Mouse (Mus musculus) kidney, embryonic 15.5 days (tissue): Measurements from ENCODE around the gene Gnaq. TPM values are rescaled to one million over a fixed set of nuclear protein-coding genes. Genes with fewer than 3 reads are reported as not detected.

ENCODE experiments used
- ATAC-seq: fragments of 200-750 bp; cut with Nextera tagmentation; replicated peaks from 2 replicates; pipeline ENCODE4 v1.8.0; 2017; ENCODE audit warnings: moderate TSS enrichment; ENCODE audit not compliant: low FRiP score
- H3K27ac ChIP-seq: fragments of 300-500 bp; sonication (generic); 2 replicates; pipeline ENCODE4 v1.5.1; 2015; ENCODE audit warnings: mild to moderate bottlenecking, inconsistent platforms
- H3K27me3 ChIP-seq: fragments of 300-500 bp; sonication (generic); 2 replicates; pipeline ENCODE4 v1.6.1; 2015; ENCODE audit warnings: inconsistent platforms
- H3K36me3 ChIP-seq: fragments of 300-500 bp; sonication (generic); 2 replicates; pipeline ENCODE4 v1.6.1; 2015; ENCODE audit warnings: inconsistent platforms
- H3K4me1 ChIP-seq: fragments of 300-500 bp; sonication (generic); 2 replicates; pipeline ENCODE4 v1.6.1; 2015; ENCODE audit warnings: inconsistent platforms
- H3K4me2 ChIP-seq: fragments of 300-500 bp; sonication (generic); 2 replicates; pipeline ENCODE4 v1.6.1; 2015; ENCODE audit warnings: moderate library complexity, mild to moderate bottlenecking, inconsistent platforms
- H3K4me3 ChIP-seq: fragments of 300-500 bp; sonication (generic); replicated peaks from 2 replicates; pipeline ENCODE4 v1.5.1; 2015; ENCODE audit warnings: mild to moderate bottlenecking, inconsistent platforms
- H3K9ac ChIP-seq: fragments of 300-500 bp; sonication (generic); 2 replicates; pipeline ENCODE4 v1.6.1; 2015; ENCODE audit warnings: mild to moderate bottlenecking, inconsistent platforms
- H3K9me3 ChIP-seq: fragments of 300-500 bp; sonication (generic); replicated peaks from 2 replicates; pipeline ENCODE4 v1.6.1; 2016; ENCODE audit warnings: inconsistent platforms
- WGBS: fragments of 180-500 bp; shearing (Covaris S2); methylation state at CpG from one replicate; pipeline ENCODE4 v1.1.7; 2015; ENCODE audit warnings: mixed read lengths; 5-methylcytosine and 5-hydroxymethylcytosine counted together
- polyA plus RNA-seq: library from polyadenylated mRNA; unstranded; fragments of >200 nt; fragmentation: Nextera tagmentation; extraction: Ambion mirVana; gene quantifications from 2 replicates; pipeline ENCODE4 v1.2.1, GENCODE M21; 2015

The Gnaq gene
- polyA plus RNA-seq, 1 experiment from 2014 or later = 36.2 TPM

DNA sequence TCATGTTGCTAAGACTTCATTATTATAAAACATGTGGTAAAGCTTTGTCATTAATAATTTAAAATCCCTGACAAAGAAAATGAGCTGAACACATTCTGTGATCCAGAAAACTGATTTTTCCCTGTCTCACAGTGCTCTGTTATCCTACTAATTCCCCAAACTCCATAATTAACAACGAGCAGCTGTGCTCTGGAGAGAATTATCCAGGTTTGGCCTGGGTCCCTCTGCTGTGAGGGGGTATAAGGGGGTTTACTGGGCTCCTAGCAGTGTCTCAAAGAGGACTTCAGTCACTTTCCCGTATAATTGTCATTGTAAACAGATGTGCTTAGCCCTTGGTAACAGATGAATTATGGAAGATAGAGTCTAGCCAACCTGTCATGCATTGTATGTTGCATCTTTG, 105.9 kb downstream of the Gnaq start:
- ATAC-seq = no peak
- H3K27ac ChIP-seq = no peak overlapping the region
- no peak overlapping the region for H3K4me3 ChIP-seq
- WGBS = 53% methylated on average over 2 of the region's 2 CpGs
- H3K4me1 ChIP-seq = peaks cover 59% of the 10 kb centered on the region
- no peaks in the 10 kb centered on the region for H3K9me3 ChIP-seq
- no peak overlapping the region for H3K4me2 ChIP-seq
- H3K36me3 ChIP-seq = no peaks in the 10 kb centered on the region
- H3K9ac ChIP-seq = no peak overlapping the region
- no peaks in the 10 kb centered on the region for H3K27me3 ChIP-seq

DNA sequence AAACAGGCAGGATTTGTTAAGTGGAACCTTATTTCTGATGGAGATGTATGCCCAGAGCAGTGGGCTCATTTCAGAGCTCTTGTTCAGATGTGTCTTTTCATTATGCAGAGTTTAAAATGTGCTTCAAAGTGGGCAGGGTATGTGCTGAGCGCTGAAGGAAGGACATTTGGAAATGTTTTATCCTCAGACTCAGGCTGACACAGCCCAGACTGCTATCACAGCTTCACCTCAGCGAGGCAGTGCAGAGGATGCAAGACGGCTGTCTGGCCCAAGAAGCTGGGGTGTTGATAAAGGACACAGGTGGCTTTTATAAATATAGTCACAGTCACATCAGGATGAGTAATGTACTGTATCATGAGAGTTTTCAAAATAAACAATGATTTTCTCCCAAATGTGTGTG, 110.1 kb downstream of the Gnaq start:
- Histone ChIP-seq H3K4me3 (no peak overlapping the region), H3K36me3 (no peaks in the 10 kb centered on the region), H3K9ac (no peak overlapping the region), H3K4me1 (peaks cover 47% of the 10 kb centered on the region), H3K27ac (peak overlapping the region; percentile 14; the same call in 1 of the 2 replicates), H3K9me3 (no peaks in the 10 kb centered on the region), H3K27me3 (no peaks in the 10 kb centered on the region), H3K4me2 (no peak overlapping the region)
- WGBS = 54% methylated on average over 3 of the region's 3 CpGs
- ATAC-seq = no peak

DNA sequence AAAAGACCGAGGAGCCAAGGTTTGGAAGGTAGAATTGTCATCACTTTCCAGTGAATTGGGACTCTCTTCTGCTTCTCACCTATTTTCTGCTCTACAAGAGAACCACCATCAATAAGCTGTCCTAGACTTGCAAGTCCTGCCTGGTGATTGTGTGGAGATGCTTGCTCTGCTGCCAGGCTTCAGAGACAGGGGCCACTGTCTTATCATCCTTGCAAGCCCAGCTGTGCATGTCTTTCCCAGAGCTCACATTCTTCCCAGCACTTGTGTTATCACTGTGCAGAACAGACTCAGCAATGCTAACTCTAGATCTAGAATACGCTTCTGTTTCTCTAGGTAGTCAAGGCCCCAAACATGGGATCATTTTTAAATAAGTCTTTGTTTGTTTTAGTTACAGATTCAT, 116.4 kb downstream of the Gnaq start:
- Histone ChIP-seq H3K9ac (no peak overlapping the region), H3K4me3 (no peak overlapping the region), H3K4me1 (peaks cover 23% of the 10 kb centered on the region), H3K27me3 (no peaks in the 10 kb centered on the region), H3K9me3 (no peaks in the 10 kb centered on the region), H3K36me3 (no peaks in the 10 kb centered on the region), H3K27ac (no peak overlapping the region), H3K4me2 (no peak overlapping the region)
- WGBS = 90% methylated on average over 2 of the region's 2 CpGs
- ATAC-seq = no peak

DNA sequence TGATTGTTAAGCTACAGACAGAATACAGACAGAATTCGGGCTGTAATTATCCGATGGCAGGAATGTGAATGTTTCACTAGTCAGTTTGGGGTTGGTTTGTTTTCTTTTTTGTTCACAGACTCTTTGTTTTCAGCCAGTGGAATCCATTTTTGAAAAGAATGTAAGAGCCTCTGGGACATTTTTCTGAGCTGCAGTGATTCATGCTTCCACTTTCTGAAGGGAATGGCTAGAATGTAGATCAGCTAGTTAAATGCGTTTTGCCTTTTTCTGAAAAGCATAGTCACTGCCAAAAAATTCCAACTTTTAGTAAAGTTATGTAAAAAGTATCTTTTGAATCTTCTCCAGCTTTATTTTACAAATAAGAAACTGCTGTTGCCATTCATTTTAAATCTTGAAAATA, 118.3 kb downstream of the Gnaq start:
- no peak overlapping the region for H3K4me3 ChIP-seq
- no peak overlapping the region for H3K4me2 ChIP-seq
- no peak overlapping the region for H3K9ac ChIP-seq
- no peaks in the 10 kb centered on the region for H3K27me3 ChIP-seq
- peaks cover 23% of the 10 kb centered on the region for H3K4me1 ChIP-seq
- H3K9me3 ChIP-seq = no peaks in the 10 kb centered on the region
- WGBS = 52% methylated on average over 3 of the region's 3 CpGs
- H3K36me3 ChIP-seq = no peaks in the 10 kb centered on the region
- no peak for ATAC-seq
- H3K27ac ChIP-seq = peak overlapping the region; percentile 68

DNA sequence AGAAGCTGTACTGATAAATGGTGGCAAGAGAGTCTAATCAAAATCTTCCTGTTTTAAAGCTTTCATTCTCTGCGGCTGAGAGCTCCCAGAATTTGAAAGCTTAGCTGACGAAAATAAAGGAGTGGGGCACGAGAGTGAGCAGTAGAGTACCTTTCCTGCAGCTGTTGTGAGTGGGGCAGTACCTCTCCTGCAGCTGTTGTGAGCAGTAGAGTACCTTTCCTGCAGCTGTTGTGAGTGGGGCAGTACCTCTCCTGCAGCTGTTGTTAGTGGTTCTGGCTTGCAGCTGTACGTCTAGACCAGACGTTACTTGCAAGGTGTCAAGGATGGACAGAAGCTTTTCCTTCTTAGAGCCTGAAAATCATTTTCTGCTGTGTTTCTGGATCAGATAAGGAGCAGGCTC, 119.2 kb downstream of the Gnaq start:
- 56% methylated on average over 5 of the region's 5 CpGs for WGBS
- no peaks in the 10 kb centered on the region for H3K9me3 ChIP-seq
- no peak for ATAC-seq

DNA sequence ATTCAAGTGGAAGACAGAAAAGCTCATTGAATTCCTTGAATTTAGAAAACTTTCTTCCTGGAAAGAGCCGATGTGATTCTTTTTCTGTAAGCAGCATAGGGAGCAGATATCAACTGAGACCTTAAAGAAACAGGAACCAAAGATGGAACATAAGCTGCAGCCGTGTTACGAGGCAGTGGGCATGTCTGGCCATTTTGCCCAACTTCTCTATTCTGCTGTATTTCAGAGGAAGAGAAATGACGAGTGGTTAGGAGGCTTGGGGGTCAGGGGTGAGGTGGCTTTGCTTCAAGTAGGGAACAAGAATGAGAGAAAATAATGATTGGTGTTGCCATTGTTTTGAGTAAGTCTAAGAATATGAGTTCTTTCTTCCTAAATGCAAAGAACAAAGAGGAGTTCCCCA, 120.1 kb downstream of the Gnaq start:
- no peak for ATAC-seq
- WGBS = 63% methylated on average over 4 of the region's 4 CpGs
- Histone ChIP-seq H3K9me3 (no peaks in the 10 kb centered on the region), H3K4me3 (no peak overlapping the region), H3K27me3 (no peaks in the 10 kb centered on the region), H3K4me1 (peaks cover 18% of the 10 kb centered on the region), H3K27ac (no peak overlapping the region), H3K36me3 (no peaks in the 10 kb centered on the region), H3K9ac (no peak overlapping the region), H3K4me2 (no peak overlapping the region)

More for the DNA sequence above, 119.2 kb downstream of the Gnaq start:
- no peak overlapping the region for H3K4me2 ChIP-seq
- no peak overlapping the region for H3K9ac ChIP-seq
- no peak overlapping the region for H3K4me3 ChIP-seq
- H3K4me1 ChIP-seq = peaks cover 20% of the 10 kb centered on the region
- H3K27ac ChIP-seq = no peak overlapping the region
- H3K27me3 ChIP-seq = no peaks in the 10 kb centered on the region
- H3K36me3 ChIP-seq = no peaks in the 10 kb centered on the region

DNA sequence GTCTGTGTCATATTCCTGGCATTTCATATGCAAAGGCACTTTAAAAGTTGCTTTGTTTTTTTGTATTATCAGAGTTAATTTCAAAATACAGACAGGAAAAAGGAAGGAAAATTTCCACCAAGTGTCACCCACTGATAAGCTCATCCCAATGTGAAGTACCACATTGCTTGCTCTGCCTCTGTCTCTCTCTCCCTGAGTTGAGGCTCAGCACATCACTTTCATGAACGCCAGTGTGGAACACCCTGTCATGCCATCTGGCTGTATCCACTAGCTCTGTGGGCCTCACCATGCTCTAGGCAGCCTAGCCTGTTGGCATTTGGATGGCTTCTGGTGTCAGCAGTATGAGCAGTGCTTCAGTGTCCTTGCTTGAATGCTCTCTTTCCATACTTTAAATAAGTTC, 122.2 kb downstream of the Gnaq start:
- WGBS = 78% methylated on average over 1 of the region's 1 CpGs
- Histone ChIP-seq H3K4me1 (peaks cover 33% of the 10 kb centered on the region), H3K27me3 (no peaks in the 10 kb centered on the region), H3K4me2 (no peak overlapping the region), H3K27ac (no peak overlapping the region), H3K9ac (no peak overlapping the region), H3K9me3 (no peaks in the 10 kb centered on the region), H3K4me3 (no peak overlapping the region), H3K36me3 (no peaks in the 10 kb centered on the region)
- ATAC-seq = no peak

DNA sequence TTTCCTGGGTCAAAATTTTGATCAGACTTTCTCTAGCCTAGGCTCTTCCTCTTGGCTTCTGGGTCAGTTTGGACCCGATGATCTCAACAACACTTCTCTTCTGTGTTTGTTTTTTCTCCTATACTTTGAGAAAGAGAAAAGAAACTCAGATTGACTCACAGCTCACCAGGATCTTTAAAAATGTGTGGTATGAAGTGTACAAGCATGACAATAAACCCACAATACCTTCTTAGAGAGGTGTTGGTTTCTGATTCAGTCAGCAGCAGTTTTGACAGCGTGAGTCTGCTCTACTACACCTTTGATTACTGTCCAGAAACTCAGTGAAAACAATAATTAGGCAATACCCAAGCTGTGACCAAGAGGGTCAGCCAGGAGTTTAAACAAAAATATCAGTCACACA, 122.7 kb downstream of the Gnaq start:
- WGBS = 85% methylated on average over 2 of the region's 2 CpGs
- H3K27ac ChIP-seq = no peak overlapping the region

DNA sequence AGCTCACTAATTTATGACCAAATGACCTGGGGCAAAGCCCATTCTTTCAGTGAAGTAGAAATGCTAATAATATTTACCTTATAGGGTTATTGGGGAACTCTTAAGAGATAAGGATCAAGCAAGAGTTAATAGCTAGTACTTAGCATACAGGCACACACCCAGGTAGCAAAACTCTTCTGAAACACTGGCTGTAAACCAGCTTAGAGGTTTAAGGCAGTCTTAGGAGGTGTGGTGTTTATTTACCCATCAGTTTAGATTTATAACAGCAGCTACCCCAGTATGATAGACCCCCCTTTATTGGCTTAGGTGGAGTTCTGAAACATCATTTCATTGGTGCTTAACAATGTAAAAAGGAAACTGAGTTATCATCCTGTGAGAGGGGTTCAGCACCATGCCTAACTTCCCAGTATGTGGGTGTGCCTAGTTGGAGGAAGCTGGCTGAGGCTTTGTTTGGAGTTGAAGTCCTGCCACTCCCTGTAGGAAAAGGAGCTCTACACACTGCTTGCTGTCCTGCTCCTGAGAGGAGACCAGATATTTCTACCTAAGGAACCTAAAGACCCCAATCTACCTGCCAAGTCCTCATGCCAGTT, 126.2 kb downstream of the Gnaq start:
- no peak overlapping the region for H3K27ac ChIP-seq
- no peak overlapping the region for H3K4me3 ChIP-seq
- peaks cover 6% of the 10 kb centered on the region; the same call in 1 of the 2 replicates for H3K36me3 ChIP-seq
- no peak for ATAC-seq
- no peak overlapping the region for H3K9ac ChIP-seq
- H3K4me2 ChIP-seq = no peak overlapping the region
- peaks cover 21% of the 10 kb centered on the region for H3K4me1 ChIP-seq
- no peaks in the 10 kb centered on the region for H3K27me3 ChIP-seq
- H3K9me3 ChIP-seq = no peaks in the 10 kb centered on the region

More for the DNA sequence above, 122.7 kb downstream of the Gnaq start:
- no peak for ATAC-seq
- Histone ChIP-seq H3K4me1 (peaks cover 33% of the 10 kb centered on the region), H3K36me3 (no peaks in the 10 kb centered on the region), H3K9ac (no peak overlapping the region), H3K4me2 (no peak overlapping the region), H3K27me3 (no peaks in the 10 kb centered on the region), H3K4me3 (no peak overlapping the region), H3K9me3 (no peaks in the 10 kb centered on the region)

DNA sequence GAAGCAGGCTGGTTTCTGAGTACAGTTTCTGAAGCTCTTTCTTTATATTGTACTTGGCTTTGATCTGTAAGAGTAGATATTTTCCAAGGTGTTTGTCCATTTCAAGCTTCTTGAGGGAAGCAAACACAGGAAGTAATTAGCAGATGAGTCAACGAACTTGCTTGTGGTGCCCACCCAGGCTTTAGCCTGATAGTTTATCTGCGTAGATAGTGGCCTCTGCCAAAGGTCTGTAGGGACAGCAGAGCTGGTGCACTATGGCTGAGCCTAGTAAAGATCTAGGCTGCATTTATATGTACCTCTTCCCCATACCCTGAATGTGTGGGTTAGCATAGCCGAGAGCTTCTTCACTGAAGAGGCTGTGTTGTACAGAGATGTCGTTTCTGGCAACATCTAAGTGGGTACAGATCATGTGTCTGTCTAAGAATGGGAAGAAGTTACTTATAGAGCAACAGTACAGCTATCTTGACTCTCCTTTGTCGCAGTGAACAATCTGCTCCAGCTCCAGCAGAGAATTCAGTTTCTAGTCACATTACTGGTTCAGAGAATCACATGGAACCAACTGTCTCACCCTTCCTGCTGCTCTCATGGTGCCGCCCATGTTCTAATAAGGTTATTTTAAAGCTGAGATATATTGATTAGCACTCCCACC, 127.3 kb downstream of the Gnaq start:
- Histone ChIP-seq H3K4me3 (no peak overlapping the region), H3K9me3 (no peaks in the 10 kb centered on the region), H3K4me1 (peaks cover 21% of the 10 kb centered on the region), H3K4me2 (no peak overlapping the region), H3K27me3 (no peaks in the 10 kb centered on the region), H3K36me3 (peaks cover 6% of the 10 kb centered on the region; the same call in 1 of the 2 replicates), H3K9ac (no peak overlapping the region), H3K27ac (no peak overlapping the region)
- no peak for ATAC-seq
- WGBS = 77% methylated on average over 6 of the region's 6 CpGs

DNA sequence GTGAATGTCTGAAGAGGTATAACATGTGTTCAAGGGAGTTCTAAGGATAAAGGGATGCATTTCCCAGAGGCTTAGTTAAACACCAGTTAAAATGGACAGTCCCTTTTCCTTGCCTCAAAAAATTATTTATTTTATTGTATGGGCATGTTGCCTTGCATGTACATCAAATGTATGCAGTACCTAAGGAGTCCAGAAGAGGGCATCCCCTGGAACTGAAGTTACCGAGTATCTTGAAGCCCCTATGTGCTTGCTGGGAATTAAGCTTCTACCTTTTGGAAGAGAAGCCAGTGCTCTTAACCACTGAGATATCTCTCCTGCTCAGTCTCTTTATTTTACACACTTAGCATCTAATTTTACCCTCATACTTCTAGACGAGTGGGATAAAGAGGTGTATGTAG, 127.8 kb downstream of the Gnaq start:
- no peak overlapping the region for H3K9ac ChIP-seq
- no peaks in the 10 kb centered on the region for H3K27me3 ChIP-seq
- no peak for ATAC-seq
- no peak overlapping the region for H3K4me3 ChIP-seq
- H3K27ac ChIP-seq = no peak overlapping the region
- H3K9me3 ChIP-seq = no peaks in the 10 kb centered on the region
- WGBS = 71% methylated on average over 2 of the region's 2 CpGs
- peaks cover 19% of the 10 kb centered on the region for H3K4me1 ChIP-seq
- no peak overlapping the region for H3K4me2 ChIP-seq
- peaks cover 6% of the 10 kb centered on the region; the same call in 1 of the 2 replicates for H3K36me3 ChIP-seq

DNA sequence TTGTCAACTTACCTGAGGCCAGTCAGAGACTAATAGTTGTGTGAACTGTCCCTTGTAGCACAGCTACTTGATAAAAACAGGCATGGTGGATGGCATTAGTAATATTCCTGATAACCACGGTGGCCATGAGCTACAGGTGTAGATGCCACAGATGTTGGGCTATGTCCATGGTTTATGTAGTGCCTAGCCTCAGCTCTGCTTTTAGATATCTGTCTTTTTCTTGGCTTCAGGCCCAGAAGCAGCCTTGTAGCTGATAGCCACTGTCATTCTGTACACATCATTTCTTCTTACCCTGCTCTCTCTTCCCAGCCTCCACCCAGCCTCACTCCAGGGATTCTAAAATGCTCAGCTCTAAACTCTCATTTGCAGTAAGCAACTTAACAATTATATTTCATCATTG, 128.3 kb downstream of the Gnaq start:
- Histone ChIP-seq H3K4me1 (peaks cover 18% of the 10 kb centered on the region), H3K27ac (no peak overlapping the region), H3K27me3 (no peaks in the 10 kb centered on the region), H3K4me3 (no peak overlapping the region), H3K4me2 (no peak overlapping the region), H3K9ac (no peak overlapping the region), H3K36me3 (peaks cover 6% of the 10 kb centered on the region; the same call in 1 of the 2 replicates), H3K9me3 (no peaks in the 10 kb centered on the region)
- ATAC-seq = no peak
- 86% methylated on average over 1 of the region's 1 CpGs for WGBS

DNA sequence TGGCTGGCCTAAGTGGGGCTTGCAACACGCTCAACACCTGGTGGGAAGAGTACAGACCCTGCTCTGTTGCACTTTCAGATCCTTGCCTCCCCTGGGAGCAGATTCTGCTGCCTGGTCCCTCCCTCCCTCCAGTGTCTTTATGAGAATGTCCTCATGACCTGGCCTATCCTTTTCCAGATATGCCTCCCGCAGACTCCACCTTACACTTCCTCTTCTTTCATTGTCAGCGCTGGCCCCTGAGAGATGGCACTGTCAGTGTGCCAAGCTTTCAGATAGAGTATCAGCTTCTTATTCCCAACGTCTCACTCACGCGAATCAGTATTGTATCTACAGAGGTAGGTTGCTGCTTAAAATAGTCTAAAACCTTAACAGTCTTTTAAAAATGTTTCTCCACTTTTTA, 129.0 kb downstream of the Gnaq start:
- Histone ChIP-seq H3K4me2 (no peak overlapping the region), H3K9me3 (no peaks in the 10 kb centered on the region), H3K36me3 (peaks cover 6% of the 10 kb centered on the region; the same call in 1 of the 2 replicates), H3K27ac (no peak overlapping the region), H3K4me1 (peaks cover 18% of the 10 kb centered on the region), H3K27me3 (no peaks in the 10 kb centered on the region), H3K9ac (no peak overlapping the region), H3K4me3 (no peak overlapping the region)
- 87% methylated on average over 6 of the region's 6 CpGs for WGBS
- no peak for ATAC-seq
